Mouse (Mus musculus) stomach, postnatal 0 days (tissue): ENCODE measurements around the gene Kat5.

Source experiments
- CTCF ChIP-seq: IDR thresholded peaks from 2 replicates; pipeline ENCODE4 v1.5.1; 2016; ENCODE audit warnings: antibody characterized with exemption, low read depth, mild to moderate bottlenecking, moderate library complexity
- EP300 ChIP-seq: optimal IDR thresholded peaks from 2 replicates; pipeline ENCODE3; 2016; ENCODE audit warnings: antibody characterized with exemption

GRCm38 (mm10) chr19:5570353-5571246 lies 39.4 kb downstream of the Kat5 start:
- TF ChIP-seq CTCF, result no peak
- TF ChIP-seq EP300, result no peak
